Mouse (Mus musculus) forebrain, embryonic 15.5 days (tissue): ENCODE measurements around the gene Gnptab. TPM values are rescaled to one million over a fixed set of nuclear protein-coding genes. Genes with fewer than 3 reads are reported as not detected.

Experiments used
- ATAC-seq: fragments of 200-750 bp; cut with Nextera tagmentation; replicated peaks from 2 replicates; pipeline ENCODE4 v1.8.0; 2017; ENCODE audit warnings: mild to moderate bottlenecking, moderate TSS enrichment, moderate library complexity
- H3K27ac ChIP-seq: fragments of 300-500 bp; sonication (generic); replicated peaks from 2 replicates; pipeline ENCODE4 v1.5.1; 2015; ENCODE audit warnings: mild to moderate bottlenecking, inconsistent platforms
- H3K27me3 ChIP-seq: fragments of 300-500 bp; sonication (generic); 2 replicates; pipeline ENCODE4 v1.6.1; 2015; ENCODE audit warnings: inconsistent platforms
- H3K36me3 ChIP-seq: fragments of 300-500 bp; sonication (generic); 2 replicates; pipeline ENCODE4 v1.6.1; 2015; ENCODE audit warnings: mild to moderate bottlenecking, inconsistent platforms
- H3K4me1 ChIP-seq: fragments of 300-500 bp; sonication (generic); 2 replicates; pipeline ENCODE4 v1.6.1; 2015; ENCODE audit warnings: inconsistent platforms
- H3K4me2 ChIP-seq: fragments of 300-500 bp; sonication (generic); replicated peaks from 2 replicates; pipeline ENCODE4 v1.6.1; 2015; ENCODE audit warnings: mild to moderate bottlenecking, inconsistent platforms
- H3K4me3 ChIP-seq: fragments of 300-500 bp; sonication (generic); 2 replicates; pipeline ENCODE4 v1.5.1; 2015; ENCODE audit warnings: mild to moderate bottlenecking, inconsistent platforms
- H3K9ac ChIP-seq: fragments of 300-500 bp; sonication (generic); replicated peaks from 2 replicates; pipeline ENCODE4 v1.6.1; 2015; ENCODE audit warnings: mild to moderate bottlenecking, inconsistent platforms
- H3K9me3 ChIP-seq: fragments of 300-500 bp; sonication (generic); 2 replicates; pipeline ENCODE4 v1.6.1; 2016; ENCODE audit warnings: inconsistent platforms
- WGBS: fragments of 180-500 bp; shearing (Covaris S2); methylation state at CpG from one replicate; pipeline ENCODE4 v1.1.7; 2015; ENCODE audit warnings: mixed read lengths; 5-methylcytosine and 5-hydroxymethylcytosine counted together
- polyA plus RNA-seq: library from polyadenylated mRNA; unstranded; fragments of >200 nt; fragmentation: Nextera tagmentation; extraction: Ambion mirVana; gene quantifications from 2 replicates; pipeline ENCODE4 v1.2.1, GENCODE M21; 2015

Gene Gnptab
- polyA plus RNA-seq, 1 experiment from 2014 or later: 15.0 TPM

DNA sequence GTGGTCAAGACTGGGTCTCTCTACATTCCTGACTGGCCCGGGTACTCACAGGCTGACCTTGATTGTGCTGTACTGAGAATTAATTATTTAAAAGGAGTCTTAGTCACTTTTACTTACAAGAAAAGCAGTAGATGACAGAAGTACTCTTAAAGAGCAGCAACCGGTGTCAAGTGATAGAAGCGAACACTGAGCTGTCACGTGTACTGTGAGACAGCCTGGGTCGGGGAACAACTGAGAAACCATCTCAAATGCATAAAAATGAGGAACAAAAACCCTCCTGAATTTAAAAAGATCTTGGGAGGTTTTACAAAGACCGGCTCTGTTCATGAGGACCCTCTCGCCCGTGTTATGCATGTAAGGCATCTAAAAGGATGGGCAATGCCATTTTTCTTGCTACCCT lies 113.7 kb downstream of the Gnptab start:
- 73% methylated on average over 8 of the region's 8 CpGs for WGBS

DNA sequence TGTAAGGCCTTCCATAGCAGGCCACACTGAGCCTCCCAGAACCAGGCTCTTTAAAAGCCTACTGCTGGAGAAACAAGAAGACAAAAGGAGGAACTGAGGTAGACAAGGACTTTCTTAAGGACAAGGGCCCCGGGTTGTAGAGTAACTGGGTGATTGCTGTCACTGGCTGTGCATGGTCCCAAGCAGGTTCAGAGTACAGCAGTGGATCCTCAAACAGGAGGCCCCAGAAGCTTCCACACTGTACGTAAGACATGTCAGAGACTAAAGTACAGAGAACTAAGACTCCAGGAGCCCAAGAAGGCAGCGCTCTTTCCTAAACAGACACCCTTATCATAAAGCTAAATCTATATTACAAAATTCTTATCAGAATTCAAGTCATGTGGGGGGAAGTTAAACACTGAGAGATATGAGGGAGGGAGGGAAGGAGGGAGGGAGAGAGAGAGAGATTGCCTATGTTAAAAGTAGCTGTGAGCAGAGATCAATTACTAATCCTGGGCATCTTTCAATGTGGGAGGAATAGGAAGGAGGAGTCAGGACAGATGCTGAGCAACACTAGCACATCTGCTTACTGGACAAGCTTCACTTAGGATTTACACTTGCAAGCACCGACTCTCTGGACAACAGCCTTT lies 116.1 kb downstream of the Gnptab start:
- H3K9ac ChIP-seq: no peak overlapping the region
- 84% methylated on average over 4 of the region's 4 CpGs for WGBS

More for the DNA sequence above, 113.7 kb downstream of the Gnptab start:
- Histone ChIP-seq H3K27me3 (no peaks in the 10 kb centered on the region), H3K4me3 (no peak overlapping the region), H3K4me1 (no peaks in the 10 kb centered on the region), H3K9ac (no peak overlapping the region), H3K36me3 (no peaks in the 10 kb centered on the region), H3K4me2 (no peak overlapping the region), H3K9me3 (no peaks in the 10 kb centered on the region), H3K27ac (no peak overlapping the region)
- ATAC-seq: no peak

More for the DNA sequence above, 116.1 kb downstream of the Gnptab start:
- no peaks in the 10 kb centered on the region for H3K9me3 ChIP-seq
- H3K4me3 ChIP-seq: no peak overlapping the region
- H3K27ac ChIP-seq: no peak overlapping the region
- no peaks in the 10 kb centered on the region for H3K27me3 ChIP-seq
- no peak overlapping the region for H3K4me2 ChIP-seq
- H3K4me1 ChIP-seq: no peaks in the 10 kb centered on the region
- ATAC-seq: no peak
- H3K36me3 ChIP-seq: no peaks in the 10 kb centered on the region

Other genes starting within 250 kb of the Gnptab start
- gene Parpbp, start 232.2 kb upstream of the Gnptab start, polyA plus RNA-seq: 5.5 and 5.6 TPM in 2 replicates
- gene Nup37, start 232.1 kb upstream of the Gnptab start, polyA plus RNA-seq: 39.8 and 42.7 TPM in 2 replicates
- gene Washc3, start 178.0 kb upstream of the Gnptab start, polyA plus RNA-seq: 40.1 and 43.5 TPM in 2 replicates
- gene Dram1, start 52 bp upstream of the Gnptab start, polyA plus RNA-seq: 0.47 and 0.70 TPM in 2 replicates
- gene Sycp3, start 80.4 kb downstream of the Gnptab start, polyA plus RNA-seq: 0.40 and 0.65 TPM in 2 replicates
- gene Chpt1, start 124.9 kb downstream of the Gnptab start, polyA plus RNA-seq: 11.5 and 11.9 TPM in 2 replicates
- gene Mybpc1, start 226.0 kb downstream of the Gnptab start, polyA plus RNA-seq: 0.99 and 1.6 TPM in 2 replicates